Mouse (Mus musculus) adrenal gland, postnatal 25 days (tissue): ENCODE measurements around the gene Ppil1. TPM values are rescaled to one million over a fixed set of nuclear protein-coding genes. Genes with fewer than 3 reads are reported as not detected.

ENCODE experiments used
- DNase-seq: peaks from one replicate; pipeline ENCODE4 v3.0.0; 2021; ENCODE audit warnings: mixed read lengths
- long read RNA-seq: library from polyadenylated mRNA; stranded (forward); transcript quantifications from one replicate; pipeline ENCODE4 v2.0.0, GENCODE M21; 2021
- total RNA-seq: library from RNA; stranded (reverse); gene quantifications from 2 replicates; pipeline ENCODE4 v1.2.3, GENCODE M21; 2021

The Ppil1 gene
- 22.3 and 28.9 TPM in 2 replicates for total RNA-seq
- long read RNA-seq, transcript Ppil1-201 (4 exons, 1,462 nt) = major isoform, 42 of 45 reads
- long read RNA-seq, partial matches to known transcripts = 0 of 45 reads
- long read RNA-seq, other reads (novel, unspliced or antisense) = 3 of 45 reads

DNA sequence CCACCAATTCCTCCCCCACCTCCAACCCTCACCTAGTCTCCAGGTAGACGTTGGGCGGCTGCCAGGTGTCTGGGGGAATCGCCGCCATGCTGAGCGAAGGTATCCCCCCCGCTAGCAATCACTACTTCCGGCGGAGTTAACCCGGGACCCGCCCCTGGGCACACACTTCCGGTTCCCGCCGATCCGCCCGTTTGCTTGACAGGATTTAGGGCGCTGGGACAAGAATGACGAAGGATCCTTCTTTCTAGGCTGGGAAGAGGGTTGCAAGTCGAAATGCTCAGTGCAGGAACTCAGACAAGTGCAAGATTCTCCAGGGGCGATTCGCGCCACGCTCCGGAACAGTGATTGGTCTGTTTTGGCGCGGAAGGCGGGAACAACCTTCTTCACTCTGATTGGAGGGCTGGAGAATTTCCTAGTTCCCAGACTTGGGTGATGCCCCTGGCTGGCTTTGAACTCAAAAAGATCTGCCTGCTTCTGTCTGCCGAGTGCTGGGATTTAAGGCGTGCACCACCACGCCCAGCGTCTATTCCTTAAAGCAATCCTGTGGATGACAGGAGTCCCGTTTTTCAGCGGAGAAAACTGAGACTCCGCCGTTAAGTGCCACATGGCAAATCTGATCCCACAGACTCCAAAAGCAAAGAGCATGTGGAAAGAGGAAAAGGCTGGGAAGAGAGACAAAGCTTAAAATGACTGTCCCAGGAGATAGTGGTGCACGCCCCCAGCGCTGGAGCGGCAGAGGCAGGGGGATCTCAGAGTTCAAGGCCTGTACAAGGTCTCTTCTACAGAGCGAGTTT, at the start of gene Ppil1:
Gene Ppil1 (minus strand): TSS at position 347 of the 794 bp plus-strand sequence.
- DNase-seq = peak; percentile 83

- no peak for DNase-seq
These were observed 49.3 kb upstream of the Ppil1 start for GRCm38 (mm10) chr17:29313300-29313699.

DNA sequence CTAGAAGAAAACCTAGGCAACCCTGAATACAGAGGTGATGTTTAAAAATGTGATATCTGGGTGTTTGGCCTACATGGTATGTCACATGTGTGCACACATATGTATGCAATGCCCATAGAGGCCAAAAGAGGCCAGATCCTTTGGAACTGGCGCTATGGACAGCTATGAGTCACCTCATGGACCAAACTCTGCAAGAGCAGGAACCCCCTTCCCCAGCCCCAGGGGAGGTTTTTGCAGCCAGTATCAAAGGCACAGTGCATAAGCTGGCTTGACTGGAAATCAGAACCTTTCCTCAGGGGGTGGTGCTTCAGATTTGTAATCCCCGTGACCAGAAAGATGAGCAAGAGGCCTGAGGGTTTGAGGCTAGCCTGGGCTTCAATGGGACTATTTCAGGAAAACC, 48.1 kb upstream of the Ppil1 start:
- DNase-seq = no peak

DNA sequence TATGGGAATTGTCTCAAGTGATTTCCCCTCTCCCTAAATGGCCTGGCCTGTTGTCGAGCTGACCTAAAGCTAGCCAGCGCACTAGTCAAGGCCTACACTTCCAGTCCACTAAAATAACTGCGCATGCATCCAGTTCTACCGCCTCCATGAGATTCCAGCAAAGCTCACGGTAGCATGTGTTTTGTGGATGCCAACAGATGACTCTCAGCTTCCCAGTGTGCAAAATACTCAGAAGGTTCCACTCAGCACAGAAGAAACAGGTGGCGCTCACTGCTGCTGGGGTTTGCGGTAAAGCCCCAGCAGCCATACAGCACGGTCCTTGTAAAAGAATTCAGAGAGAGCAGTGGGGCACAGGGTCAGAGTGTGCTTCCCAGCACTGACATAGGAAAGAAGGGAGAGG, 47.6 kb upstream of the Ppil1 start:
- DNase-seq = no peak

GRCm38 (mm10) chr17:29310056-29310623, 46.2 kb upstream of the Ppil1 start:
- no peak for DNase-seq

GRCm38 (mm10) chr17:29305871-29306270, 41.9 kb upstream of the Ppil1 start:
- no peak for DNase-seq

DNA sequence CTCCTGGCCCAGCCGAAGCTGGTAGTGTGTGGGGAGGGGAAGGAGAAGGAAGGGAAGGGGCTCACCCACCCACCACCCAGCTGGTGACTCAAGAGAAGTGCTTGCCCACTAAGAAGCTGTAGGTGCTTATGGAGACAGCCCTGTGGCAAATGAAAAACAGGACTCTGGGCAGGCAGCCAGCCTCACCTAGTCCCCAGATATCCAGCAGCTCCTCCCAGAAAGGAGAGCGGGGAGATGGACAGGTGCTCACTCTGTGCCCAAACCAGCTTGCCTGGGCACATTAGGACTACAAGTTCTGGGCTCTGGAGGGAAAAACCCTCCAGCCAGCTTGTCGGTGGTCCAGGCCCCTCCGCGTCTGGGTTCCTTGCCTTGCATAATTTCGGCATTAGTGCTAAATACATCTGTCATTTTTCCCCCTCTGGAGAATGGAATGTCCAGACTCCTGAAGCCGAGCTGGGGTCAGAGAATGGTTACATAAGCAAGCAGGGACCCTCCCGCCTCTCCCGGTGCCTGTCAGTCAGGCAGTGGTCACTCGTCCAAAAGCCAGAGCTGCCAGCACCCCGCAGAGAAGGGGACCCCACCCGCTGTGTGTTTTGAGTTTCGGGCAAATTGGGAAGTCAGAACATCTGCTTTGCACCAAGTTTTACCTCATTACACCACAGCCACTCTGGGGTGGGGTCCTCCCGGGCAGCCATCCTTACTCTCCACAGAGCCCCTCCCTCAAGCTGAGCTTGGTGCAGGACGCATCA, 41.2 kb upstream of the Ppil1 start:
- no peak for DNase-seq

DNA sequence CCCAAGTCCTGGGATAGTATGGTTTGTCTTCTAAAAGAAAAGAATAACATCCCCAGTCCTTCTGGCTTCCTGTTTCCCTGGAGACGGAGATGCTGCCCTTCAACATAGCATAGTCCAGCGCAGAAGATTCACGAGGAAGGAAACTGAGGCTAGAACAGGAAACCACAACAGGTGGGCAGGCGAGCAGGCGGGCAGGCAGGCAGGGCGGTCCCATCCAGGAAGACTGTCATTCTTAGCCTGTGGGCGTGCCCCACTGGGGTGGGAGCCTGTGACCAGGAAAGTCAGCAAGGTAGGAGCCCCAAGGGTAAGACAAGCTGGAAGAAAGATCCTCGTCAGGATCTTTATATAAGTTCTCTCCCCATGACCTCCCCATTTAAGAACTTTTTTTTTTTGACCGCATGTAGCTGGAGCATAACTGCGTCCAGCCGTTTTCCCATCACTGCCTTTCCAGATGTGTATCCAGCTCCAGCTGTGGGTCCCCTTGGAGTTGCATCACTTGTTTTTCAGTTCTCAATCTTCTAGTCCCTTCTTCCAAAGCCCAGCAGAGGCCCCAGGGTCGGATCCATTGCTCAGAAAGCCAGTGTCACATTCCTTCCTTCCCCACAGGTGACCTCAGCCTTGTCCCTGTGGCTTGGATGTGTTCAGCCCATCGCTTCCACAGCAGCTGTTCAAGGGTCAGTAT, 40.5 kb upstream of the Ppil1 start:
- no peak for DNase-seq

GRCm38 (mm10) chr17:29303856-29304255, 39.9 kb upstream of the Ppil1 start:
- DNase-seq = no peak

DNA sequence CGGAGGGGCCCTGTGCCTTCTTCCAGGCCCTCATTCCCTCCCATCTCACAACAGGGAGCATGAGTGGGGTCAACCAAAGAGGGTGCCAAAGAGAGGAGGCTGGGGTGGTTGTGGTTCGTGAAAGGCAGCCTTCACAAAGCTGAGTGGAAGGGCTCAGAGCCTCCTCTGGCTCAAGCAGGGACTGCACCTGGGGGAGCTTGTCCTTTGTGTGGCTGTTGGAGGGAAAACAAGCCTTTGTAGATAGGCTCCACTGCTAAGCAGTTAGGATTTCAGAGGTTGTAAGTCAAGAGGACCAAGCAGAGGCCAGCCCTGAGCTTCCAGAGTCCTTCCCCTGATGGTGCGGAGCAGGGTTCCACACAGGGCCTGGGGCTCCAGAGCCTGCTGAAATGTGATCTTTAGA, 39.1 kb upstream of the Ppil1 start:
- DNase-seq = no peak

- no peak for DNase-seq
These were observed 38.2 kb upstream of the Ppil1 start for GRCm38 (mm10) chr17:29302149-29302548.

DNA sequence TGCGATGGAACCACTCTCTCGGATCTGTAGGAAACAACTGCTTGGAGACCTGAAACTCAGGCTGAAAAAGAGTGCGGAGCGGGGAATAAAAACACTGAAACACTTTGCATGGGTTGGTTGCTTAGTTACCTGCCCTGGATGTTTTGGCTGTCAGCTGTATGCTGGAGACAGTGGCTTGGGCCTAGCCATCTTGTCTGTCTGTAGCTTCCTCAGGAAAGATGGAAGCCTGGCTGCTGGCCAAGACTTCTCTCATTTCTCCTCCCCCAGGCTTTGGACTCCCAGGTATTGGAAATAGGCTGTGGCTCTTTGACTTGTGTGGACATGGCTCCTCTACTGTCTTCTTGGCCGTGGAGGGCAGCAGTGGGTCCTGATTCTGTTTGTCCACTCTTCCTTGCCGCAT, 37.4 kb upstream of the Ppil1 start:
- DNase-seq = no peak

DNA sequence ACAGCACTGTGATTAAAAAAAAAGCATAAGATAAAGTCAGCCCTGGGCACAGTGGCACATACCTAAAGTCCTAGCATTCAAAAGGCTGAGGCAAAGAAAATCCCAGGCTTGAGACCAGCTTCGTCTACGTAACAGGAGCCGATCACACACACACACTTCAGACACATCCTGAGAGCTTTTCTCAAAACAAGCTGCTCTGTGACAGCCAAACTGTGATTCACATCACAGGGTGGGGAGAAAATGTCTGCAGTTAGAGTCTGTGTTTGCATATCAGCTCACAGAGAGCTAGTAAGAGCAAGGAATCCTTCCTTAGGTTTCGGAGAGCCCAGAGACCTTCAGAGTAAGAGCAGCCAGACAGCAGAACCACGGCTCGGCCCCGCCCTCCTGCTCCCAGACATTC, 36.9 kb upstream of the Ppil1 start:
- DNase-seq = no peak

DNA sequence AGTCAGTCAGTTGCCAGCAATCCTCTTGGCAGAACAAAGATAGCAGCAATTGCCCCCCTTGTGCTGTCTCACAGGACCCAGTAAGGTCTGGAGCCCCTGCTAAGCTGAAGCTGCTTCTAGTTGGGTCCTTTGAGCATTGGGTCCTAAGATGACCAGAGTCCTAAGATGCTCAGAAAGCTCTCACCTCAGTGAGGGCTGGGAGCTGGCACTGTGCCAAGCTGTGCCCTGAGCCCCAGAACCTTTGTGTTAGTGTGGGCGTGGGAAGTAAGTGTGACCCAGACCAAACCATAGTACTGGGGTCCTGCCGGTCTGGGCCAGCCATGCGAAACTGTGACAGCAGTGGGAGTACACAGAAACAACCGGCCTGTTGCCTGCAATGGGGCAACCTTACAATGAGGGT, 35.3 kb upstream of the Ppil1 start:
- DNase-seq = no peak

- no peak for DNase-seq
These were observed 33.8 kb upstream of the Ppil1 start for GRCm38 (mm10) chr17:29297813-29298212.

GRCm38 (mm10) chr17:29297321-29297720, 33.3 kb upstream of the Ppil1 start:
- DNase-seq = no peak

GRCm38 (mm10) chr17:29295835-29296234, 31.8 kb upstream of the Ppil1 start:
- DNase-seq = no peak

DNA sequence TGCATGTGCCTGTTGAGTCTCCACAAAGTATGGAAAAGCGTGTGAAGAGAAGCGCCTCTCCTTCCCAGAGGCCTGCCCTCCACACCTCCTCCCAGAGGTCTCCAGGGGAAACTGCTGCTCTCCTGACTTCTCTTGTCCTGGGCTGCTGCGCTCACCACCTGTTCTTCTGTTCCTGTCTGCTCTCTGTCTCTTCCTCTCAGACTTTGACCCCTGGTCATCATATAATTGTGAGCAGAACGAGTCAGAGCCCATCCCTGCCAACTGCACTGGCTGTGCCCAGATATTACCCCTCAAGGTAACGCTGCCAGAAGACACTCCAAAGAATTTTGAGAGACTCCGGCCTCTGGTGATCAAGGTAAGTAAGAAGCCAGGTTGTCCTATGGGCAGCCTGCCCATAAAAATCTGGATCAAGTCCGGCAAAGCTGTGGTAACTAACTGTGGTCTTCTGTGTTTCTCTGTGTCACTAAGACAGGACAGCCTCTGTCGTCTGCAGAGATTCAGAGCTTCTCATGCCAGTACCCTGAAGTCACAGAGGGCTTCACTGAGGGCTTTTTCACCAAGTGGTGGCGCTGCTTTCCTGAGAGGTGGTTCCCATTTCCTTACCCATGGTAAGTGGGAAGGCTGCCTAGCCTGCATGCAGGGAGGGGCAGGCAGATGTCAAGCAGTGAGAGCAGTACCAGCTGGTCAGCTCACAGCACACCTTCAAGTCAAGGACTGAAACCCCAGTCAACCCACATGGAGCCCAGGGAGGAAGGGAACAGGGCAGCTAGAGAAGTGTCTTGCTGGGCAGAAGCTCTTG, 30.0 kb upstream of the Ppil1 start:
- DNase-seq = no peak

- no peak for DNase-seq
These were observed 29.0 kb upstream of the Ppil1 start for GRCm38 (mm10) chr17:29292996-29293395.

GRCm38 (mm10) chr17:29291793-29292192, 27.8 kb upstream of the Ppil1 start:
- no peak for DNase-seq

GRCm38 (mm10) chr17:29282216-29282952, 18.4 kb upstream of the Ppil1 start:
- DNase-seq = no peak
